Mouse (Mus musculus) embryonic fibroblast, embryonic 13.5 days (primary cell): ENCODE measurements around the gene Prss23.

Source experiments
- CTCF ChIP-seq: IDR thresholded peaks from 2 replicates; pipeline ENCODE4 v1.5.1; 2011; ENCODE audit warnings: mild to moderate bottlenecking, control low read depth, low read length, moderate library complexity, borderline replicate concordance; ENCODE audit not compliant: insufficient read depth
- POLR2A ChIP-seq: IDR thresholded peaks from 2 replicates; pipeline ENCODE4 v1.6.1; 2011; ENCODE audit warnings: low read depth, mild to moderate bottlenecking, control low read depth, low read length, moderate library complexity

DNA sequence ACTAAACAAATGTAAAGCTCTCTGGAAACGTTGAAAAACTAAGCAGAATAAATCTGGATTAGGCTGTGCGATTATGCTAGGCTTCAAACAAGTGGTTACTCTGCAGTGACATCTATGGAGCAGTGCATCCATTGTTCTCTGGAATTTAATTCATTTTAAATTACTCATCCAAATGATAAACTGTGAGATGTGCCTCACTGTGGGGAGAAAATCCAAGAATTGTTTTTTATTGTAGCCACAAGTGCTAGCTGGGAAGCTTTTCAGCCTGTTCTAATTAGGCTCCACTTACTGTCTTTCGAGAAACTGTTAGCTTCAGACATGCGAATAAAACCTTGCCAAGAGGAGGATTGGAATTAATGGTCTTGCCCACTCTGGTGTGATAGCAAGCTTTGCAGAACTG is 18.3 kb downstream of the Prss23 start:
- no peak for TF ChIP-seq CTCF
- no peak for TF ChIP-seq POLR2A
